Mouse (Mus musculus) mouse trophoblast stem cell (cell line): Measurements from ENCODE around the gene Gtf3c6.

Experiments
- in situ Hi-C, 2 experiments: fragments of 300-500 bp; cut with MseI, MboI; formaldehyde crosslinking; loops; 2 replicates in 1 of 2; 3 replicates in 1 of 2; pipeline ENCODE4 v1.15.1; 2025

Gene Gtf3c6

GRCm38 (mm10) chr10:40259542-40259941 is 1.6 kb upstream of the Gtf3c6 start:
- in situ Hi-C loops: loop anchor here in 1 of 2 experiments (5.0 kb wide), 1 partner anchor 263 kb away; no protein-coding TSS in a partner anchor

GRCm38 (mm10) chr10:40258976-40259375 is 1.1 kb upstream of the Gtf3c6 start:
- in situ Hi-C loops: loop anchor here in 1 of 2 experiments (5.0 kb wide), 1 partner anchor 263 kb away; no protein-coding TSS in a partner anchor

- in situ Hi-C loops: loop anchor here in 1 of 2 experiments (5.0 kb wide), 1 partner anchor 264 kb away; no protein-coding TSS in a partner anchor
Observed at GRCm38 (mm10) chr10:40258401-40258966, 576 bp upstream of the Gtf3c6 start.

GRCm38 (mm10) chr10:40256716-40257115 is 1.2 kb downstream of the Gtf3c6 start:
- in situ Hi-C loops: loop anchor here in 1 of 2 experiments (5.0 kb wide), 1 partner anchor 266 kb away; no protein-coding TSS in a partner anchor

- in situ Hi-C loops: no loop called here
Observed at GRCm38 (mm10) chr10:40250969-40251368, 6.9 kb downstream of the Gtf3c6 start.

GRCm38 (mm10) chr10:40249625-40250024 is 8.3 kb downstream of the Gtf3c6 start:
- in situ Hi-C loops: no loop called here

- in situ Hi-C loops: no loop called here
Observed at GRCm38 (mm10) chr10:40247166-40247716, 10.7 kb downstream of the Gtf3c6 start.

GRCm38 (mm10) chr10:40246374-40247165 is 11.3 kb downstream of the Gtf3c6 start, which contains the start of gene Rpf2:
Rpf2 (minus strand) TSS chr10:40247036.
- in situ Hi-C loops: no loop called here

- in situ Hi-C loops: no loop called here
Observed at GRCm38 (mm10) chr10:40237826-40238225, 20.1 kb downstream of the Gtf3c6 start.

GRCm38 (mm10) chr10:40233241-40233640 is 24.7 kb downstream of the Gtf3c6 start:
- in situ Hi-C loops: no loop called here

GRCm38 (mm10) chr10:40232442-40232841 is 25.5 kb downstream of the Gtf3c6 start:
- in situ Hi-C loops: no loop called here

- in situ Hi-C loops: no loop called here
Observed at GRCm38 (mm10) chr10:40229725-40230124, 28.2 kb downstream of the Gtf3c6 start.

GRCm38 (mm10) chr10:40227660-40228303 is 30.1 kb downstream of the Gtf3c6 start:
- in situ Hi-C loops: no loop called here

GRCm38 (mm10) chr10:40218874-40219273 is 39.0 kb downstream of the Gtf3c6 start:
- in situ Hi-C loops: loop anchor here in 1 of 2 experiments (10.0 kb wide), 1 partner anchor 164 kb away; no protein-coding TSS in a partner anchor

GRCm38 (mm10) chr10:40212443-40213169 is 45.3 kb downstream of the Gtf3c6 start:
- in situ Hi-C loops: loop anchor here (5.0 to 10.0 kb wide), 2 partner anchors 155 to 158 kb away; no protein-coding TSS in a partner anchor
